21 mouse cellular contexts compared by ENCODE assay signal in genomic region chr6:22366977-22367376, GRCm38 (mm10). TPM values are rescaled to one million over a fixed set of nuclear protein-coding genes. Genes with fewer than 3 reads are reported as not detected.
A peak's percentile ranks its signal among the peaks of the same experiment; 100 is the strongest.
DNase-seq lines count a peak whose midpoint lies in the region; ATAC-seq and TF ChIP-seq lines count a peak whose summit lies in the region.
"Had no signal": no experiment of that assay in that cellular context is flagged by ENCODE, and none has a peak within 500 bp of the region (broad histone marks: within the 10 kb centered on the region; RNA-seq: fewer than 3 reads in every experiment).

No protein-coding gene starts in this region.

- no peaks in the 10 kb centered on the region for H3K79me2 ChIP-seq in MEL (ENCODE audit: control insufficient read depth, insufficient read depth, low read length, poor library complexity)

- TF ChIP-seq CTCF in MEL (IDR thresholded peaks at IDR 0.05 in 2 of 3, conservative IDR thresholded peaks at IDR 0.05 in 1 of 3; ENCODE audit: control insufficient read depth in 1 of 3, insufficient read depth in 1 of 3, low read depth in 2 of 3, low read length in 3 of 3, poor library complexity in 1 of 3, severe bottlenecking in 1 of 3), result no peak

- DNase-seq in urinary bladder, postnatal 14 days (ENCODE audit: low spot score), result peak; percentile 29
- DNase-seq in urinary bladder, postnatal 10 days (ENCODE audit: low spot score), result no peak
- no peak for DNase-seq in MEL (ENCODE audit: low read depth, low spot score)
- no peak for DNase-seq in midbrain, embryonic 14.5 days
- no peak for DNase-seq in layer of hippocampus, adult 8-10 months (ENCODE audit: low spot score in 2 of 2)
- DNase-seq in liver, embryonic 11.5 days (ENCODE audit: low spot score), result no peak
- DNase-seq: adrenal gland, postnatal 14 days; cerebellum, adult 9-10 months; gastrocnemius, postnatal 36 days; heart, postnatal 36 days; kidney, adult 11 months; kidney, postnatal 4 days; layer of hippocampus, adult 9-11 months; liver; right cerebral cortex, postnatal 14 days; thymus, postnatal 25 days had no signal

- H3K9me3 ChIP-seq in MEL (replicated peaks; ENCODE audit: insufficient read depth, low read length), result no peaks in the 10 kb centered on the region
- no peaks in the 10 kb centered on the region for H3K9me3 ChIP-seq in midbrain, embryonic 14.5 days (ENCODE audit: control insufficient read depth, low read length)
- H3K9me3 ChIP-seq in liver, embryonic 11.5 days (ENCODE audit: control insufficient read depth, low read length), result no peaks in the 10 kb centered on the region
- H3K9me3 ChIP-seq: heart, embryonic 15.5 days; hindbrain, embryonic 13.5 days; limb, embryonic 10.5 days; midbrain, embryonic 13.5 days had no signal

- TF ChIP-seq EP300 in MEL (IDR thresholded peaks at IDR 0.05; ENCODE audit: low read depth in 1 of 2, low read length in 2 of 2), result peak in 1 of 2 experiments; percentile 49; a peak in 2 of 4 replicates

- H3K4me2 ChIP-seq in midbrain, embryonic 14.5 days (ENCODE audit: low read length), result no peak overlapping the region
- H3K4me2 ChIP-seq in liver, embryonic 11.5 days, result no peak overlapping the region
- H3K4me2 ChIP-seq: heart, embryonic 15.5 days; hindbrain, embryonic 13.5 days; midbrain, embryonic 13.5 days had no signal

- no peak for TF ChIP-seq RAD21 in MEL (IDR thresholded peaks at IDR 0.05; ENCODE audit: low read depth, low read length)

- H3K9ac ChIP-seq in MEL (ENCODE audit: control insufficient read depth, low read depth, low read length, poor library complexity, severe bottlenecking), result no peak overlapping the region
- no peak overlapping the region for H3K9ac ChIP-seq in midbrain, embryonic 14.5 days (replicated peaks; ENCODE audit: low read length)
- H3K9ac ChIP-seq in liver, embryonic 11.5 days (ENCODE audit: low read depth, low read length), result no peak overlapping the region
- H3K9ac ChIP-seq: heart, embryonic 15.5 days; hindbrain, embryonic 13.5 days; midbrain, embryonic 13.5 days had no signal

- H3K4me1 ChIP-seq in MEL (ENCODE audit: control insufficient read depth in 1 of 2, insufficient read depth in 2 of 2, low read length in 2 of 2), result no peaks in the 10 kb centered on the region
- no peaks in the 10 kb centered on the region for H3K4me1 ChIP-seq in midbrain, embryonic 14.5 days (ENCODE audit: control insufficient read depth, insufficient read depth, low read length)
- 0 out of 2 replicates have a peak, but pooled peaks cover 2% of the 10 kb centered on the region for H3K4me1 ChIP-seq in liver, embryonic 11.5 days (replicated peaks; ENCODE audit: control insufficient read depth, insufficient read depth, low read length)
- H3K4me1 ChIP-seq: heart, embryonic 15.5 days; hindbrain, embryonic 13.5 days; limb, embryonic 10.5 days; midbrain, embryonic 13.5 days had no signal

- no peak overlapping the region for H3K27ac ChIP-seq in MEL (ENCODE audit: control insufficient read depth, low read depth, low read length)
- no peak overlapping the region for H3K27ac ChIP-seq in midbrain, embryonic 14.5 days (replicated peaks; ENCODE audit: low read depth, low read length)
- no peak overlapping the region for H3K27ac ChIP-seq in liver, embryonic 11.5 days (ENCODE audit: low read depth, low read length)
- H3K27ac ChIP-seq: heart, embryonic 15.5 days; hindbrain, embryonic 13.5 days; limb, embryonic 10.5 days; midbrain, embryonic 13.5 days had no signal

- whole genome bisulfite sequencing in midbrain, embryonic 14.5 days, result 93% methylated on average over 2 of the region's 2 CpGs
- WGBS in liver, embryonic 11.5 days, result 50% methylated on average over 2 of the region's 2 CpGs

- peaks cover 0 to 5% of the 10 kb centered on the region in 2 experiments; a peak in 1 of 4 replicates for H3K36me3 ChIP-seq in MEL (ENCODE audit: control insufficient read depth in 1 of 2, insufficient read depth in 2 of 2, low read length in 2 of 2)
- H3K36me3 ChIP-seq in midbrain, embryonic 14.5 days (ENCODE audit: control insufficient read depth, insufficient read depth, low read length), result no peaks in the 10 kb centered on the region
- no peaks in the 10 kb centered on the region for H3K36me3 ChIP-seq in liver, embryonic 11.5 days (ENCODE audit: control insufficient read depth, insufficient read depth, low read length)
- H3K36me3 ChIP-seq: heart, embryonic 15.5 days; hindbrain, embryonic 13.5 days; limb, embryonic 10.5 days; midbrain, embryonic 13.5 days had no signal

- peak; percentile 63 for ATAC-seq in megakaryocyte-erythroid progenitor cell, adult 5-6 weeks (replicated peaks; ENCODE audit: low FRiP score, low TSS enrichment, poor library complexity, severe bottlenecking)
- ATAC-seq in midbrain, embryonic 14.5 days (ENCODE audit: low FRiP score, low TSS enrichment), result no peak
- ATAC-seq in liver, embryonic 11.5 days (replicated peaks; ENCODE audit: low FRiP score), result no peak
- ATAC-seq: midbrain, embryonic 13.5 days had no signal

- no peaks in the 10 kb centered on the region; a peak in 1 of 4 replicates for H3K27me3 ChIP-seq in MEL (ENCODE audit: control insufficient read depth in 1 of 2, insufficient read depth in 2 of 2, low read length in 2 of 2)
- H3K27me3 ChIP-seq in midbrain, embryonic 14.5 days (ENCODE audit: control insufficient read depth, insufficient read depth, low read length), result no peaks in the 10 kb centered on the region
- H3K27me3 ChIP-seq in liver, embryonic 11.5 days (replicated peaks; ENCODE audit: control insufficient read depth, insufficient read depth, low read length), result no peaks in the 10 kb centered on the region
- H3K27me3 ChIP-seq: heart, embryonic 15.5 days; hindbrain, embryonic 13.5 days; midbrain, embryonic 13.5 days had no signal

- TF ChIP-seq POLR2A in MEL (IDR thresholded peaks at IDR 0.05; ENCODE audit: control insufficient read depth in 1 of 2, insufficient read depth in 1 of 2, low read depth in 1 of 2, low read length in 2 of 2, poor library complexity in 1 of 2), result no peak

- H3K4me3 ChIP-seq in MEL (ENCODE audit: control insufficient read depth in 1 of 2, insufficient read depth in 1 of 2, low read depth in 2 of 2, low read length in 2 of 2), result no peak overlapping the region
- H3K4me3 ChIP-seq in midbrain, embryonic 14.5 days (replicated peaks; ENCODE audit: low read depth, low read length), result no peak overlapping the region
- H3K4me3 ChIP-seq in liver, embryonic 11.5 days (ENCODE audit: low read depth, low read length), result no peak overlapping the region
- H3K4me3 ChIP-seq: heart, embryonic 15.5 days; hindbrain, embryonic 13.5 days; limb, embryonic 10.5 days; midbrain, embryonic 13.5 days had no signal

TF ChIP-seq in MEL, 35 proteins besides CTCF, POLR2A, EP300 and RAD21:
- TF ChIP-seq UBTF (IDR thresholded peaks at IDR 0.05; ENCODE audit: borderline replicate concordance, insufficient read depth, low read depth, low read length) (no peak), MAFK (IDR thresholded peaks at IDR 0.05; ENCODE audit: borderline replicate concordance, low read depth, low read length) (no peak), USF1 (IDR thresholded peaks at IDR 0.05; ENCODE audit: low read depth, low read length) (no peak), ZKSCAN1 (IDR thresholded peaks at IDR 0.05; ENCODE audit: low read depth, low read length) (no peak), TCF12 (IDR thresholded peaks at IDR 0.05; ENCODE audit: low read depth, low read length) (peak; percentile 42; the same call in 1 of the 2 replicates), SIN3A (IDR thresholded peaks at IDR 0.05; ENCODE audit: low read length) (no peak), GABPA (IDR thresholded peaks at IDR 0.05; ENCODE audit: low read depth, low read length) (no peak), MXI1 (IDR thresholded peaks at IDR 0.05; ENCODE audit: low read depth, low read length) (no peak), CHD1 (IDR thresholded peaks at IDR 0.05; ENCODE audit: low read depth, low read length) (no peak), NELFE (IDR thresholded peaks at IDR 0.05; ENCODE audit: low read depth, low read length) (no peak), GATA1 (IDR thresholded peaks at IDR 0.05; ENCODE audit: low read depth, low read length) (peak; percentile 55), RCOR1 (IDR thresholded peaks at IDR 0.05; ENCODE audit: low read depth, low read length) (peak; percentile 49; the same call in 1 of the 2 replicates)
TF ChIP-seq in MEL: peak in this region for 3.

RNA-seq across cellular contexts. Expression of gene Fam3c, which starts 10.9 kb away (rescaled TPM):
- 28.2 and 30.7 TPM in 2 replicates for total RNA-seq in MEL (2012; rRNA removed)
- polyA plus RNA-seq in MEL (2012; ENCODE audit: insufficient read depth in 1 of 2, insufficient read length in 2 of 2, low read depth in 1 of 2, low replicate concordance in 2 of 2, missing spikeins in 1 of 2), result 100 to 1,000 TPM in 1 of 2 experiments, 10 to 100 TPM in 1; 28.2 to 396 TPM
- 12.6 and 18.4 TPM in 2 replicates for total RNA-seq in megakaryocyte-erythroid progenitor cell, adult 5-6 weeks (2014; fragmentation: Nextera tagmentation)
- 49.3 and 75.9 TPM in 2 replicates for total RNA-seq in megakaryocyte-erythroid progenitor cell, adult 5-6 weeks (2017)
- polyA plus RNA-seq in midbrain, embryonic 14.5 days (2014; fragmentation: Nextera tagmentation; extraction: Ambion mirVana), result 69.3 and 73.7 TPM in 2 replicates
- total RNA-seq in layer of hippocampus, adult 8-10 months (2022), result 10 to 100 TPM; 51.5 to 57.7 (median 52.9) TPM
- 33.7 and 35.2 TPM in 2 replicates for polyA plus RNA-seq in liver, embryonic 11.5 days (2014; fragmentation: Nextera tagmentation; extraction: Ambion mirVana)
